Mouse (Mus musculus) thymus, postnatal 25 days (tissue): ENCODE results near the gene Evx1.

Experiments used
- DNase-seq: peaks from one replicate; pipeline ENCODE4 v3.0.0; 2022

The Evx1 gene

DNA sequence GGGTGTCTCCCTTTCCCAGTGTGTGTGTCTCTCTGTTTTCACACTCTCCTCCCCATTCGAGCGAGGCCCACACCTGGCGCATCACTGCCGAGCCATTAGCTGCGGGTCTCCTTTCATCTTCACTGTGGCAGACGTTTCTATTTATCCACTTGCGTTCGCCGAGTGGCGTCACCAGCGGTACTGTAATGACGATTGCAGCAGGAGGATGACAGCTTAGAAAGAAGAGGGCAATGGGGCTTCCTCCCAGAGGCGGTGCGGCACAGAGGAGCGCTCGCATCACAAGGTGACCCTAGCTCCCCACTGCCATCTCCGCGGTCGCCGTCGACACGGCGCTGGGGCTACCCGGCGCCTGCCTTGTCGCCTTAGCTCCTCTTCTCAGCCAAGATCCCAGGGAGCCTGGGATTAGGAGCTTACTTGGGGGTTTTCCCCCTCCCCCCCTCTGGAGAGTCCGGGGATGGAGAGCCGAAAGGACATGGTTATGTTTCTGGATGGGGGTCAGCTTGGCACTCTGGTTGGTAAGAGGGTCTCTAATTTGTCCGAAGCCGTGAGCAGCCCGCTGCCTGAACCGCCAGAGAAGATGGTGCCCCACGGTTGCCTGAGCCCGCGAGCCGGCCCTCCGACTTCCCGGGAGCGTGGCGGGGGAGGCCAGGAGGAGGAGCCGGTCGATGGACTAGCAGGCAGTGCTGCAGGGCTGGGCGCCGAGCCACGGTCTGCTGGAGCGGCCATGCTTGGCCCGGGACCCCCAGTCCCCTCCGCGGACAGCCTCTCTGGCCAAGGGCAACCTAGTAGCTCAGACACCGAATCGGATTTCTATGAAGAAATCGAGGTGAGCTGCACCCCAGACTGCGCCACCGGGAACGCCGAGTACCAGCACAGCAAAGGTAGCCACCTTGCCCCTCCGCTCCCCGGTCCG lies at the start of gene Evx1:
TSS of gene Evx1 (plus strand) at position 108 of the 913 bp plus-strand sequence.
- DNase-seq: peak; percentile 11

DNA sequence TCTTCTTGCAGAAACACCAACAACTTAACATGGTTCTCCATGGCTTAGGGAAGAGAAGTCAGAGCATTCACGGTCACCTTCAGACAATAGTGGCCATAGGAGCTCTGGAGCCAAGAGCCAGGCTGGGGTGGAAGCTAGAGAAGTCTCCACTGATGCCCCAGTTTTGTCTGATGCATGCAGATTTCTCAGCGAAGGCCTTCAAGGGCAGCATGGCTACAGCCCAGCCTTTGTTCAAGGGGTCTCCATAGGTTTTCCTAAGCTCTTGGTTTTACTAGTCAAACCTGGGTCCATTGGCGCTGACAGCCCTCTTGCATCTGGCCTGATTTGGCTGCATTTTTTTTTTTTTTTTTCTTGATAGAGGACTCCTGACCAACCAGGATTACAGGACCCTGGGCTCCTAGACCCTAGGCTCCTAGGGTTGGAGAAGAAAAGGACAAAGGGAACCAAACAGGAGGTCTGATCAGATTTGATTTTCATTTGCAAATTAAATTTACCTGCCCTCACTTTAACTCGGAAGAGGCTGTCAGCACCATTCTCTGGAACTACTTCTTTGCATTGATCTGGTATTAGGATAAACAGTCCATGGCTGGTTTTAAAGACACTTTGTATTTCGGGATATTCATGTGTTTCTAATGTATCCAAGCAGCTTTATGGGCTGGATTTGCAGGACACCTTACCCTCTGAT lies 49.0 kb upstream of the Evx1 start:
- no peak for DNase-seq

DNA sequence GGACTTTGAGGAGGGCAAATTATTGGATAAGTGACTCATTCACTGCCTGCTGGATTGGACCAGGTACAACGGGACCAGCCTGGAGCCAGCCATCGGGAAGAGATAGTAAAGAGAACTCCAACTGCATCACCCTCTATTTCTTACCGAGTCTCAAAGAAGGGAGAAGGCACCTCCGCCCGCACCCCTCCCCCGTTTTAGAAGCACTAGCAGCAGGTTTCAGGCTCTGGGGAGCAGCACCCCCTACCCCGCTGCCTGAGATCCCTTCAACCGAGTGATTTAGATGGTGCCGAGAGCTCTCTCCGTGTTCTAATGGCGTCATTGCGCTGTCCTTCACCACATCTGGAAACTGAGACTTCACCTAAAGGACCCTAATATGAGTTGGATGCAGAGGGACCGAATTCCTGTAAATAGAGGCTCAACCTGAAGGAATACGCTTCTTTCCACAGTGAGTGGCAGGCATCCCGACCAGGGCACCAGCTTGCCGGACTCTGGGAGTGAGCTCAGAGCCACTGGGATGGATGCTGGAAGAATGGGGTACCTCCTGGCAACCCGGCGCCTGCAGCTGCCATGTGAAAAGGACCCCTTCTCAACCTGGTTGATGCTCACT lies 47.9 kb upstream of the Evx1 start:
- DNase-seq: no peak

DNA sequence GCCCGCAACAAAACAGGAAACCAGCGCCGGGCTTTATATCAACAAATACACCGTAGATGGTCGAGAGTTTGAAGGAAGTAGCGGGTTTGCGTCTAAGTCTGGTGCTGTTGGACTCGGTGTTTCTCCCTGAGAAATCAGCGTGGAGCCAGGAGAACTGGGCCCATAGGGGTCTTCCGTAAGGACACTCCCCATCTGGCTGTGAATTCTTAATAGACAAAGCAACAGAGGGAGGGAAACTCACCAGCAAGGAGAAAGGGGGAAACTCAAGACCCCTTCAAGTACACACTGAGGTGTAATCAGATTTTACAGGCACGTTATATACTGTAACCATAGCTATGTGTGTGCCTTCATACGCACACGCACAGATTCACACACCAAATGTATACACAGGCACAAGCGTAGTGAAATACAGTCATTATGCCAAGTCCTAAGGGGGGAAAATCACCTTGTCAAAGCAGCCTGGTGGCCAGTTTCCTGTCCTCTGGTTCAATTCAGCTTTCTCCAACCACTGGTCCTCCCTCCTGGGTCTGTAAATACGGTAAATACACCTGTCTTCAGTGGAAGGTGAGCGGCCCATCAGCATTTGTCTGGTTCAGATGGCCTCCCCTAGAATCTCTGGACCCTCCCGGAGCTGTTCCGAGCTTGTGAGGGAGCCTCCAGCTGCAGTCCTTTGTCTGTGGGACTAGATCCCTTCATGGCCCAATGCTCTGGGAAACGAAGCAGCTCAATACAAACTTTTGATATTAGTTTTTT lies 47.2 kb upstream of the Evx1 start:
- no peak for DNase-seq

DNA sequence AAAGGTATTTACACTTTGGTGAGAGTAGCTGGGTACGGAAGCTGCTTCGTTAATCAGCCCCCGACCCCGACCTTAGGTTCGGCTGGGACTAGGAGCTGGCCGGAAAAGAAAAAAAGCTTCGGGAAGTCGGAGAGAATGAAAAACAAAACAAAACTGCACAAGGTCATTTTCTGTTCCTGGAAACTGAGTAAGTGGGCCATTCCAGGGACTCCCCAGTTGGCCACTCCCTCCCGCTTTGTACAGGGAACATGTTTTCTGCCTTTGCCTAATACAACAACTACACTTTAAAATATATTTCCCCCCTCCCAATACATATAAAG lies 46.7 kb upstream of the Evx1 start:
- no peak for DNase-seq

DNA sequence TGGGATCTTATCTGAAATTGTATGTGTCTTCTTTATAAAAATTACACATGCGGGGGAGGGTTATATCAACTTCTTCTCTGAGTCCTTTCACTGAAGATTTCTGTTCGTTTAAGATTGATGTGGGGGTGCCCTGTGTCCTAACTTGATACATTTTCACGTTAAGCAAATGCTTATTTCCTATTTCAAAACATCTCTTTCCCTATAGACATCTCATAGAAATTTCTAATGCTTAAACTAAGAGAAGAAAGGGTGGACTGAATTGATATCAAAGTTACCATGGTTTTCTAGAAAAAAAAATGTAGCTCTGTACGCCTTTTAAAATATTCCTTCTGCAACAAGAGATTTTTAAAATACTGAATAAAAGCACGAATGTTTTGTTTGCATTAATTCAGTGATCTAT lies 46.1 kb upstream of the Evx1 start:
- no peak for DNase-seq

DNA sequence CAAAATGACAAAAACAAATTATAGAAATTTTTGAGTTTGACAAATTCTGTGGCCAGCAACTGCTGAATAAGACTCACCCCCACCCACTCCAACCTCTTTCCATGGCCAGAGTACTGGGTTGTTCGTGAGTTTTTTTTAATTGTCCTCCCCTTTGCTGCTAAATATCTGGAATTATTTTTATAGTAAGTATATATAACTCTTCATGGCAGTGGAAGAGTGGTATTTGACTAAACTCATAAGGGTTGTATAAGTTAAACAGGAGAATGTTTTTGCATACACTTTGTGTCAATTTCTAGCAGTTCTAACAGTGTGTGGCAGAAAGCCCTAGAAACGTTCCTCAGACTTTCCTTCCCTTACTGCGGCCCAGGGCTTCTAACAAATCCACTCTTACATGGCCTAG lies 45.6 kb upstream of the Evx1 start:
- DNase-seq: no peak

DNA sequence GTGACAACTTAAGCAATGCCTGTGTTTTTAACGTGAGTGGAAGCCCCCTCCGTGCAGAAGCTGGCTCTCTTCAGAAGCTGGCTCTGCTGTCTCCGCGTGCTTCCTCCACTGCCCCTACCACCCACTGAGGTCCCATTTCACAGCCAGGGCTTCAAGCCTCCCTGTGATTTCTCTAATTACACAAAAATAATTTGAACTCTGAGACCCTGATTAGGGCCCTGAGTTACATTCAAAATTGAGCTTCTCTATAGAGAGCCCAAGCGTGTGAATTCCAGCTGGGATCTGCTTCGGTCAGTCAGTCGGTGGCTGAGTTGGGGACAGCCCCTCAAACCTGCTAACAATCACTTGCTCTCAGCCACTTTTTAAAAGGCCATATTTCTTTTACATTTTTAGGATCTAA lies 45.0 kb upstream of the Evx1 start:
- DNase-seq: no peak

DNA sequence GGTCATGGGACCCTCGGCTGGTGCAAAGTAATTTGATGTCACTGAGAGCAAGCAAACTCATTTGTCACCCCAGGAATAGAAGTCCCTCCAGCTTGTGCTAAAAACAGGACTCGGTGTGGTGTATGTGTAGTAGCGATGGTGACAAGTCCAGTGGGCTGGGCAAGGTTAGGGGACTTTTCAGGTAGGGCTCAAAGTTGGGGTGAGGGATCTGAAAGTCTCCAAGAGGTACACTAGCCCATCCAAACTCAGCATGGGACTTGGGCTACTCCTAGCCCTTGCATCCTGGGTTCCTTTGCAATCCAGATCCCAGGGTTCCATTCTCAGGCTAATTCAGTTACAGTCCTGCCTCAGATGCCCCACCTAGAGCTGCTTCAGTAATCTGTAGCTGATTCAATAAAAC lies 44.5 kb upstream of the Evx1 start:
- no peak for DNase-seq

DNA sequence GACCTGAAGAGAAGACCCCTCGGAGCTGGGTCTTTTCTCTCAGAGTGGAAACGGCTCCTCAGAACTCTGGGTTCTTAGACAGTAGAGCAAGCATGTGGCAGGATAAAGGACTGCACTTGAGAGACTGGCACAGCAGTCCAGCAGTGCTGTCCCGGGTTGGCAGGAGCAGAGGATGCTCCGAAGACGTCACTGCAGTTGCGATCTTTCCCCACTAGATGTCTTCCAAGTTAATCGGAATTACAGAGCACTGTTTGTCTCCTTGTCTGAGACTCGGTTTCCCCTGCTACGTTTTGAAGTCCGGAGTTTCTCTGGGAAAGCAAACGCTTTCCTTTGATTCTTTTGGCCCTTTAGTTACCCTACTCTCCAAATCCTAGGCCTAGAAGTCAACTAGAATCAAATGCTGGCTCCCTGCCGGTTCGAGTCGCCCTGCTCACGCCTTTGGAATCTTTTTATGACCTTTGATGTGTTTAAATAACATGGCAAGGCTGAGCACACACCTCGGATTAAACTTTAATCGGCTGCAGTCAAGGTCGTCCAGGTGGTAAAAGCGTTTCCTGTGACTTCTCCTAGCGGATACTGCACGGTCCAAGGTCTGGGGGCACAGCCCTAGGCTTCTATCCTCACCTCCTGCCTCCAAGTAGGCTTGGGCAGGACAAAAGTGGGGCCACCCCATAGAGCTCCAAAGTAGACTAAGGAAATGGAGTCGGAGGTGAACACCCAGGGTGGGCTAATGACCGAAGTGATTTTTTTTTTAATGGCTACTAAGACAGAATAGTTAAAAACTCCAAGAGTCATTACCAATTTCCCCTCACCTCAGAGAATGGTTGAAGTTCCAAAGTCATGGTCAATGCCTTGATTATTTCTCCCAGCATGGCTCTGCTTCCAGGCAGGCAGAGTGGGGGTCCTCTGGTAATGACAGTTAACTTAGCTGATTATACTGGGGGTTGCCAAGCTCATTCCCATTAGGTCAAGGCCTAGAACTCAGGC lies 42.5 kb upstream of the Evx1 start:
- DNase-seq: peak; percentile 57

DNA sequence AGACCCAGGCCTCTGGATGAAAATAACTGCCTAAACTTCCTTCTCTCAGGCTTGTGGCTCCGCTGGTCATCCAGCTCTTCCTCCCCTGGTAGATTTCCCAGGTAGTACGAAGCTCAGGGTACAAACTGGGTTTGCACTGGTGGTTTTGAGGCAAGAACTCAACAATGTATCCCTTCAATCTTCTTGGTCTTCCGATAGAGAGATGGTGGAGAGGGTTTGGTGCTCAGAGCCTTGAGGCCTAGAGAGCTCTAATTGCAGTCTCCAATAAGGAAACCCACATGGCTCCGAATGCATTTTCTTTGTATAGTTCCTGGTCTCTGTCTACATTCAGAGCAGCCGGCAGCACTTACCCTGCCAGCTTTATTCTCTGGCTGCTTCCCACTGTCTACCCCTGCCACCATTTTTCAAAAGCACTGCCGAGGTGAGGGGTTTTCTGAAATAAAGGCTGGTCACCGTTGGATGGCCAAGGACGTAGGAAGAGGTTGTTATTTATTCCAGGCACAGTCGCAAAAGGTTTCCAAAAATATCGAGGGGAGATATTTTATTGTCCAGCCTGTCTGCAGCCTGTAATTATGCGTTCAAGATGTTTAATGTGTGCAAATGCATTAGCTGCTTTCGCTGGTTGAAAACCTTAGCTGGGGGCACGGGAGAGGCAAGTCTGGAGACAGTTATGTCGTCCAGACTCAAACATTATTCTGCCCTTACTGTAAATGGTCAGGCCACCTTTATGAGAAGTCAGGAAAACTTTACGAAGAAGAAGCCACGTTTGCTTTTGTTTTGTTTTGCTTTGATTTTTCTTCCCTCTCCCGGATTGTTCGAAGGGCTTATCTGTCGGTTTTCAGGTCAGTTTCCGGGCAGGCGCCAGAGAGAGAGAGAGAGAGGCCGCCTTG lies 40.3 kb upstream of the Evx1 start:
- no peak for DNase-seq

DNA sequence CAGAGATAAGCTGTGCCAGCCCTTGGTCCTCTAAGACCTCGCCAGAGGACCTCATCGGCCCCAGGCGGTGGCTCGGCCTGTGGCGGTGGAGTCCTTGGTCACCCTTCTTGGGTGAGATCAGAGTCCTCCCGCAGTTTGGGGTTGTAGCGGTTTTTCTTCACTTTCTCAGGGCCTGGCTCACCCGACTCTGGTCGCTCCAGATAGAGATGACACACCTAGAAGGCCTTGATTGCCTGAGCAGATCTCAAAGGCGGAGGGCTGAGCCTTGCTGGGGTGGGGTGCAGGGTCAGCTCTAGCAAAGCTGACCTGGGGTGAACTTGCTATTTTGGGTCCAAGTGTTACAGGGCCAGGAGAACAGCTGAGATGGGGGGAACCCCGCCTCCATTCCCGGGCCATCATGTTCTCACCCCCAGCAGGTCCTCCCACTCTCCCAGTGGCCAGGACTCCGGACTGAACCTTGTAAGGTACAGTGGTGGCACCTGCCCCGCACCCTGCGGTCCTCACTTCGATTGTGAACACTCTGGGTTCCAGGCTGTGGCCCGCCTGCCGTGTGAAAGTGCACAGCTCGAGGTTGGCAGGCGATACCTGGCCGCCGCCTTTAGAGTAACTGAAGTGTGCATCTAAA lies 39.5 kb upstream of the Evx1 start:
- no peak for DNase-seq

DNA sequence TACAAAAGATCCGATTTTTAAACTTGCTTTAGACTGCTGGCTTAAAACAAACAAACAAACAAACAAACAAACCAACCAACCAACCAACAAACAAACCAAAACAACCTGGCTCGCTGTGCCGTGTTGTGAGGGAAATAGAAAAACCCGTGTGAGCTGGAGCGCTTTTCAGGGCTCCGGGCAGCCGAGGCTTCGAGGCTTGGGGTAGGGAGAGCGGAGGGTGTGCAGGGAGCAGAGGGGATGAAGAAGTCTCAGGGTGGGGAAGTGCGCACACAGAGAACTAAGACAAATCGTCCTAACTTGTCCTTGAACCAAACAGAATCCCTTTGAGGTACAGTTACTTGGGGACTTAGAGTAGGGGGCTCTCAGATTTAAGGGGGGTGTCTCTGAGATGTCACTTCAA lies 38.7 kb upstream of the Evx1 start:
- no peak for DNase-seq

DNA sequence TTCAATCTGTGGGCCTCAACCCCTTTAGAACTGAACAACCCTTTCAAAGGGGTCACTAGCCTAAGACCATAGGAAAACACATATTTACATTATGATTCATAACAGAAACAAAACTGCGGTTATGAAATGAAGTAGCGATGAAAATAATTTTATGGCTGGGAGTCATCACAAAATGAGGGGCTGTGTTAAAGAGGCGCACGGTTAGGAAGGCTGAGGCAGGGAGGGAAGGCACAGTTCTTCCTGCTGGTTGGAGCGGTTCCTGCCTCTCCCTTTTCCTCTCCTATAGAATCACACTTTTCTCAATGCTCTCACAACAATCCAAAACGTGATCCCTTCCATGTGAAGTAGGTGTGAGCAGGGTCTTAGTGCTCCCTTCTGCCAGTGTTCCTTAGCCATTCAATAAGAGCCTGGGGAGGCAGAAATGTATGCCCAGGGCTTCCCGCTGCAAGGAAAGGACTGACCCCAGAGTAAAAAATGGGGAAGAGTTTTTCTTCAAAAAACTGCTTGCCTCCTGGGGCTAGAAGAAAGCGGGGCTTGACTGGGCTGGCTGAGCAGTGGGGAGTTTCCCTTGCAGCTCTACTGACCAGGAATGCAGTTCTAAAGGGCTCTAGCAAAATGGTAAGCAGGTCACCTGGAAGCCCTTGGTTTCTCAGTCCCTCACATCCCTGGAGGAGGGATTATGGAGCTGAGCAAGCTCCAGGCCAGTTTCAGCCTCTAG lies 37.6 kb upstream of the Evx1 start:
- DNase-seq: no peak

DNA sequence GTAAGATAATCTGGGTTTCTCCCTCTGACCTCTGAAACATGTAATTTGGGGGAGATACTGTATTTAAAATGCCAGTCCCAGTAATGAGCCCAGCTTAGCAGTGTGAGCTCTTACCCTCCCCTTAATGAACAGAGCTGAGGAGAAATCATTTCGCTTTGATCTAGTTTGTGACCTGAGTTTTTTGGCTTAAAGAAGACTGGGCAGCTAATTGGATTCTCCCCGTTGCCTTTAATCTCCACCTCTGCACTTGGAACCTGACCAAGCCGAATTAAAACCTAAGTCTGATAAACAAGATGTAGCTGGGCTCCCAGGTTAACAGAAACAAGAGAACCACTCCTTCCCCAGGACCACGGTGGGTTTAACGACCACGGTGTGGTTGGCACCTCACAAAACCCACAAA lies 36.9 kb upstream of the Evx1 start:
- DNase-seq: no peak

DNA sequence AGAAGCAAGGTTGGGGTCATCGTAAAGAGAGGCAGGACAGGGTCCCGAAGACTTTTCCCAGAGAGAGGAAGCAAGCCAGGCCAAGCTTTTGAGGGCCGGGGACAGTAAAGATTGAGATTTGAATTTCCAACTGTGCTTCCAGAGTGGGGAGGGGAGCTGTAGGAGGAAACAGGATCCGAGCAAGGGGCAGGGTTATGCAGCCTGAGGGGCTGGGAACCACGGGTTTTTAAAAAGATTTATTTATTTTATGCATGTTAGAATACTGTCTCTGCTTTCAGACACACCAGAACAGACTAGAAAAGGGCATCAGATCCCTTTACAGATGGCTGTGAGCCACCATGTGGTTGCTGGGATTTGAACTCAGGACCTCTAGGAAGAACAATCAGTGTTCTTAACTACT lies 36.4 kb upstream of the Evx1 start:
- DNase-seq: no peak

DNA sequence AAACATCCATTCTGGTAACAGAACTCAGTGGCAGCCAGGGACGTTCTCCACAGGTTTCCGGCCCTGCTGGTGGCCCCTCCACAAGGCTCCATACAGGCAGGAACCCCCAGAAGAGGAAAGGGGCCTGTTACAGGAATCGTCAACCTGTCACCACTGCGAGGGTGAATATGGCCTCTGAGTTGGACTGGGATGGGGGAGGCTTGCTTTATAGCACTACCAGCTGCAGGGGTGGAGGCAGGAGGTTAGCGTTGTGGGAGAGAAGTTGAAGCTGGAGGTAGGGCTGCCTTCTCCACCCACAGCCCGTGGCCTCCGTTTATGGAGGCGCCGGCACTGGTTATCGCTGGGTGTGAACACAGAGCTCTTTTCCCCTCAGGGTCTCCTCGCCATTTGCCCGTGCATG lies 32.2 kb upstream of the Evx1 start:
- DNase-seq: no peak

DNA sequence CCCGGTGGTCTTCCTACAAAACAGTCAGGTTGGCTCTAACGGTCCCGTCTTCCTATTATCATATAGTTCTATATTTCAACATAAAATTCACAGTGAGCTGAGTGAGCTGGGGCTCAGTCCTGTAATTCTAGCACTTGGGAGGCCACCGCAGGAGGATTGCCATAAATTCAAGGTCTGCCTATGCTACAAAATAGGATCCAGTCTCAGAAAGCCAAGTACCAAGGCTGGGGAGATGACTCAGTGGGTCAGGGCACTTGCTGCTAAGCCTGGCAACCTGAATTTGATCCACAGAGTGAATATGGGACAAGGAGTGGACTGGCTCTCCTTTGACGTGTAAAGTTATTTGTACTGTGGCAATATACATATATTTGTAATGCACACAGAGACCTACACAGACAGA lies 29.4 kb upstream of the Evx1 start:
- DNase-seq: no peak

DNA sequence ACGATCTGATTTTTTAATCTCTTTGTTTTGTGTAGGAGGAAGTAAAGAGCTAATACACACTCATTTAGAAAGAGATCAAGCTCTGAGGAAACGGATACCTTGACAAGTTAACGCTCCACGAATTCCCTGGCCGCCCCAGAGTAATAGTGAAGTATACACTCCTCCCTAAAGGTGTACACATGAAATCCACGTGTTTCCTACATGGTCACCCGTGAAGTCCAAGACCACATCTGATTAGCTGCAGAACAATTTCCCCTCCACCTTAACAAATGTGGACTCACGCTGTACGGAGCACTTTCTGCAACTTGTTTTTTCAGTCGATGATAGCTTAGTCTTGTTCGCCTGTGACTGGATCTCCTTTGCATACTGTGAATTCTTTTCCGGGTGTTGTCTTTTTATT lies 23.1 kb upstream of the Evx1 start:
- no peak for DNase-seq
